Mouse (Mus musculus) embryonic facial prominence, embryonic 14.5 days (tissue): Measurements from ENCODE around the gene Pdzd4. TPM values are rescaled to one million over a fixed set of nuclear protein-coding genes. Genes with fewer than 3 reads are reported as not detected.
A peak's percentile ranks its signal among the peaks of the same experiment; 100 is the strongest.

Experiments used
- ATAC-seq: fragments of 200-750 bp; cut with Nextera tagmentation; 2 replicates; pipeline ENCODE4 v1.8.0; 2017; ENCODE audit warnings: low read depth, moderate number of reproducible peaks, moderate TSS enrichment
- DNase-seq: peaks from one replicate; pipeline ENCODE4 v3.0.0-alpha.2; 2015; ENCODE audit warnings: low spot score
- H3K27ac ChIP-seq: fragments of 300-500 bp; sonication (generic); replicated peaks from 2 replicates; pipeline ENCODE4 v1.5.1; 2014; ENCODE audit warnings: low read depth, mild to moderate bottlenecking, low read length, moderate library complexity
- H3K27me3 ChIP-seq: fragments of 300-500 bp; sonication (generic); replicated peaks from 2 replicates; pipeline ENCODE4 v1.6.1; 2014; ENCODE audit warnings: low read length; ENCODE audit not compliant: control insufficient read depth, insufficient read depth
- H3K36me3 ChIP-seq: fragments of 300-500 bp; sonication (generic); 2 replicates; pipeline ENCODE4 v1.6.1; 2014; ENCODE audit warnings: low read length, mixed read lengths; ENCODE audit not compliant: control insufficient read depth, insufficient read depth
- H3K4me1 ChIP-seq: fragments of 300-500 bp; sonication (generic); 2 replicates; pipeline ENCODE4 v1.6.1; 2014; ENCODE audit warnings: antibody characterized with exemption, low read length; ENCODE audit not compliant: control insufficient read depth, insufficient read depth
- H3K4me2 ChIP-seq: fragments of 300-500 bp; sonication (generic); 2 replicates; pipeline ENCODE4 v1.6.1; 2014; ENCODE audit warnings: low read depth, mild to moderate bottlenecking, low read length, moderate library complexity, mixed read lengths
- H3K4me3 ChIP-seq: fragments of 300-500 bp; sonication (generic); 2 replicates; pipeline ENCODE4 v1.5.1; 2014; ENCODE audit warnings: low read depth, mild to moderate bottlenecking, low read length
- H3K9ac ChIP-seq: fragments of 300-500 bp; sonication (generic); 2 replicates; pipeline ENCODE4 v1.6.1; 2014; ENCODE audit warnings: low read depth, mild to moderate bottlenecking, low read length, moderate library complexity, mixed read lengths
- H3K9me3 ChIP-seq: fragments of 300-500 bp; sonication (generic); 2 replicates; pipeline ENCODE4 v1.6.1; 2016; ENCODE audit warnings: low read length; ENCODE audit not compliant: control insufficient read depth
- whole genome bisulfite sequencing: fragments of 180-500 bp; shearing (Covaris S2); extraction: QIAGEN DNeasy Blood & Tissue Kit; methylation state at CpG from one replicate; pipeline ENCODE4 v1.1.7; 2014; 5-methylcytosine and 5-hydroxymethylcytosine counted together
- polyA plus RNA-seq: library from polyadenylated mRNA; unstranded; fragments of >200 nt; fragmentation: Nextera tagmentation; extraction: Ambion mirVana; gene quantifications from 2 replicates; pipeline ENCODE4 v1.2.1, GENCODE M21; 2014

The Pdzd4 gene
- polyA plus RNA-seq, 1 experiment from 2014 or later: 1.8 TPM

- 74% methylated on average over 10 of the region's 10 CpGs for WGBS
- H3K4me1 ChIP-seq: no peaks in the 10 kb centered on the region
- H3K36me3 ChIP-seq: peaks cover 24% of the 10 kb centered on the region
- H3K27me3 ChIP-seq: no peaks in the 10 kb centered on the region
- H3K27ac ChIP-seq: no peak overlapping the region; the same call in 1 of the 2 replicates
- no peaks in the 10 kb centered on the region for H3K9me3 ChIP-seq
- peak; percentile 64 for ATAC-seq
- no peak overlapping the region for H3K4me3 ChIP-seq
- no peak overlapping the region for H3K9ac ChIP-seq
- H3K4me2 ChIP-seq: no peak overlapping the region
- DNase-seq: peak; percentile 29
Observed at GRCm38 (mm10) chrX:73774802-73775483, 49.8 kb downstream of the Pdzd4 start.

DNA sequence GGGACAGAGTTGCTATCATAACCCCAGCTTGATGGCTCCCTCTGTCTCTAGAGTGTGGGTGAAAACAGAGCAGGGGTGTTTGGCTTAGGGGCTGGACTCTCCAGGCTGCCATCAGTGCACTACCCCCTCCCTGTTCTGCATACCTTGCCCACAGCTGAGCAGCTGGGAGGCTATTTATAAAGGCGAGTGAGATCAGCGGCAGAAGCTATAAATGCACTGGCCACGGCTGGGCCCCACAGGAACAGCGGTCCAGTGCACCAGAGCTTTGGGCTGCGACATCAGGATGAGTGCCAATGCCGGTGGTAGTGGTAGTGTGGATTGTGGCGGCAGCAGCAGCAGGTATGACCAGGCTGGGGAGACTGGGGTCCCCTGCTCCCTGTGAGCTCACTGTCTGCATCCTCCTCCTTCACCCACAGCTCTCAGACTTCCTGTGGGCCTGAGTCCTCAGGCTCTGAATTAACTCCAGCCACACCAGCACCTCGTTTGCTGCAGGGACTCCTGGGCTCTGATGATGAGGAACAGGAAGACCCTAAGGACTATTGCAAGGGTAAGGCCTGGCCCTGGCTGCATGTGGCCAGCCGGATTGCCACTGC lies 50.5 kb downstream of the Pdzd4 start, which contains the start of gene Srpk3:
Gene Srpk3, plus strand, starts transcription at position 238 of the 593 bp plus-strand sequence.
- DNase-seq (peak; percentile 13), ATAC-seq (peak; percentile 60)
- WGBS: 47% methylated on average over 6 of the region's 9 CpGs

DNA sequence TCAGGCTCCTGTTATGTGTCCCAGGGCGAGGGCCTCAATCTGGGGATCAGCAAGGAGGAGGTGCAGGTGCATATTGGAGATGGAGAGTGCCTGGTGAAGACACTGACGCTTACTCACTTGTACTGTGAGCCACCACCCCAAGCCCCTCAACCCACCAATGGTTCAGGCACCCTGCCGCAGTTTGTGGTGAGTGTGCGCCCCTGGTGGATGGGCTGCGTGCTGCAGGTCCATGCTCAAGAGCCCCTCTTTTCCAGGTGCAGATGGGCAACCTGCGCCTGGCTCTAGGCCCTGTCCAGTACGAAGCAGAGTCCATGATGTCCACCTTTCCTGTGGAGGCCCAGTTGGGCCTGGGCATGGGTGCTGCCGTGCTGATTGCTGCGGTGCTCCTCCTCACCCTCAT lies 57.5 kb downstream of the Pdzd4 start:
- H3K9ac ChIP-seq: no peak overlapping the region
- no peaks in the 10 kb centered on the region for H3K9me3 ChIP-seq
- DNase-seq (no peak), ATAC-seq (no peak)
- no peaks in the 10 kb centered on the region for H3K4me1 ChIP-seq
- no peaks in the 10 kb centered on the region for H3K36me3 ChIP-seq
- 59% methylated on average over 8 of the region's 9 CpGs for WGBS
- no peak overlapping the region for H3K4me2 ChIP-seq
- no peak overlapping the region for H3K4me3 ChIP-seq
- H3K27ac ChIP-seq: no peak overlapping the region
- no peaks in the 10 kb centered on the region for H3K27me3 ChIP-seq

More for the DNA sequence above, 50.5 kb downstream of the Pdzd4 start, which contains the start of gene Srpk3:
- Histone ChIP-seq H3K4me3 (no peak within 1 kb of the TSS), H3K4me1 (no peaks in the 10 kb centered on the region), H3K27me3 (no peaks in the 10 kb centered on the region), H3K36me3 (peaks cover 18% of the 10 kb centered on the region; the same call in 1 of the 2 replicates), H3K27ac (no peak within 1 kb of the TSS; the same call in 1 of the 2 replicates), H3K9ac (no peak within 1 kb of the TSS), H3K4me2 (no peak within 1 kb of the TSS), H3K9me3 (no peaks in the 10 kb centered on the region)

DNA sequence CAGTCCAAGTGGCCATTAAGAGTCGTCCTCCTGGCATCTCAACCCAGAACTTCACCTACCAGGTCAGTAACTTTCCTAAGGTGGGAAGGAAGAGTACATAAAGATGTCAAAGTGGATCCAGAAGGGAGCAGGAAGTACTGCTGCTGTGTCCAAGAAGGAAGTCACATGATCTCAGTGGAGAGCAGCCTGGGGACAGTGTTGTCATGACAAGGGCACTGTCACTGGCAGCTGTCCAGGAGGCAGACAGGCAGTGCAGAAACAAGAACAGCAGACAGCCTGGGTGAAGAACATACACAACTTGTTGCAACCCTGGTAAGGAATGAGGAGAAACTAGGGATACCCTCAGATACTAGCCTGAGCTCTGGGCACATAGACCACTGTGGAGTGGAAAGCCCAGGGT lies 59.5 kb downstream of the Pdzd4 start:
- Histone ChIP-seq H3K9ac (no peak overlapping the region), H3K4me3 (no peak overlapping the region), H3K9me3 (no peaks in the 10 kb centered on the region), H3K4me2 (no peak overlapping the region), H3K4me1 (no peaks in the 10 kb centered on the region), H3K27ac (no peak overlapping the region), H3K27me3 (no peaks in the 10 kb centered on the region), H3K36me3 (no peaks in the 10 kb centered on the region)
- ATAC-seq (no peak), DNase-seq (peak; percentile 23)
- 78% methylated on average over 1 of the region's 1 CpGs for WGBS

- Histone ChIP-seq H3K4me1 (no peaks in the 10 kb centered on the region), H3K4me2 (no peak overlapping the region), H3K9ac (no peak overlapping the region), H3K9me3 (no peaks in the 10 kb centered on the region), H3K27me3 (no peaks in the 10 kb centered on the region), H3K4me3 (no peak overlapping the region), H3K36me3 (no peaks in the 10 kb centered on the region), H3K27ac (no peak overlapping the region)
- no peak for DNase-seq
- no peak for ATAC-seq
- 84% methylated on average over 12 of the region's 13 CpGs for WGBS
Observed at GRCm38 (mm10) chrX:73758611-73759290, 66.0 kb downstream of the Pdzd4 start.

DNA sequence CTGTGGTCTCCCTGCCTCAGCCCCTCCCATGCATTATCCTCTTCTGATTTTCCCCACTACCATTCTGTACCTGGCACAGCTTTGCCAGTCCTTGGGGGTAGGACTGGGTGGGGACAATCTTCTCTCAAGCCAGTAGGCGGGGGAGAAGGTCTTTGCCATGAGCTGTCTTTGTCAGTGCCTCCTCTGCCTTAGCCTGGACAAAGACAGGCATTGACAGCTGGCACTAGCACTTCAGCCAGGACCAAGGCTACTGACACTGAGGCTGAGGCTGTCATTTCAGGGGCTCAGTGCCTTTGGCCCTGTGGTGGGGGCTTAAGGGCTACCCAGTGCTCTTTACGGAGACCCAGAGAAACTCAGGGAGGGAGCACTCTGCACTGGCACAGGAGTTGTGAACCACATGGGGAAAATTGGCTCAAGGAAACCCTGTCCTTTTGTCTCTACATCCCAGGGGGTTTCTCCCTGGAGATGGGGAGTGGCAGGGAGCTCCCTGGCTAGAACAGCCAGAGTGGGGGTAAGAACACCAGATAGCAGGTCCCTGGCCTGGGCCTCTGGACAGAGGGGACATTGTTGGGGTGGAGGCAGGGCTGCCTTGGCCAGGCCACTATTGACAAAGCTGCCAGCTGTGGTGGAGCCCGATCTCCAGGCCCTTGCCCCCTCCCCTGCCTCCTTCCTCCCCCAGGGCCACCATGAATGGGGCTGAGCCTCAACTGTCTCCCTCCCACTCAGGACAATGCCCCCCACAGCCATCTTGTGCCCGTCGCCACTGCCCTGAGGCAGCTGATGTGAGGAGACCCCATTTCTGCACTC lies 68.2 kb downstream of the Pdzd4 start, which contains the start of gene Plxnb3:
Gene Plxnb3, plus strand, starts transcription at position 757 of the 807 bp plus-strand sequence.
- Histone ChIP-seq H3K27me3 (no peaks in the 10 kb centered on the region), H3K4me3 (no peak within 1 kb of the TSS), H3K9me3 (no peaks in the 10 kb centered on the region), H3K4me1 (no peaks in the 10 kb centered on the region), H3K9ac (no peak within 1 kb of the TSS), H3K36me3 (no peaks in the 10 kb centered on the region), H3K27ac (no peak within 1 kb of the TSS), H3K4me2 (no peak within 1 kb of the TSS)
- 86% methylated on average over 4 of the region's 5 CpGs for WGBS
- no peak for DNase-seq
- no peak for ATAC-seq

DNA sequence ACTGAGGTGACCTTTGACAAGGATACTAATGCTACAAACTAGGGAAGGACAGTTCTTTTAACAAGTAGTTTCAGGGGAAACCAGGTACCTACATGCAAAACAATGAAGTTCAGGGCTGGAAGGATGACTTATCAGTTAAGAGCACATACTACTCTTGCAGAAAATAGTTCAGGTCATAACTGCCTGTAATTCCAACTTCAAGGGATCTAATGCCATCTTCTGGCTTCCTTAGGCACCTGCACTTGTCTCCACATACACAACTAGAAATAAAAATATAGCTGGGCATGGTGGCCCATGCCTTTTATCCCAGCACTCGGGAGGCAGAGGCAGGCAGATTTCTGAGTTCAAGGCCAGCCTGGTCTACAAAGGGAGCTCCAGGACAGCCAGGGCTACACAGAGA lies 75.8 kb downstream of the Pdzd4 start:
- no peaks in the 10 kb centered on the region for H3K36me3 ChIP-seq
- H3K27ac ChIP-seq: no peak overlapping the region
- no peaks in the 10 kb centered on the region for H3K4me1 ChIP-seq
- ATAC-seq (no peak), DNase-seq (no peak)
- WGBS: 71% methylated on average over 1 of the region's 1 CpGs
- no peak overlapping the region for H3K4me3 ChIP-seq
- no peak overlapping the region for H3K4me2 ChIP-seq
- no peak overlapping the region for H3K9ac ChIP-seq
- no peaks in the 10 kb centered on the region for H3K9me3 ChIP-seq
- H3K27me3 ChIP-seq: no peaks in the 10 kb centered on the region

DNA sequence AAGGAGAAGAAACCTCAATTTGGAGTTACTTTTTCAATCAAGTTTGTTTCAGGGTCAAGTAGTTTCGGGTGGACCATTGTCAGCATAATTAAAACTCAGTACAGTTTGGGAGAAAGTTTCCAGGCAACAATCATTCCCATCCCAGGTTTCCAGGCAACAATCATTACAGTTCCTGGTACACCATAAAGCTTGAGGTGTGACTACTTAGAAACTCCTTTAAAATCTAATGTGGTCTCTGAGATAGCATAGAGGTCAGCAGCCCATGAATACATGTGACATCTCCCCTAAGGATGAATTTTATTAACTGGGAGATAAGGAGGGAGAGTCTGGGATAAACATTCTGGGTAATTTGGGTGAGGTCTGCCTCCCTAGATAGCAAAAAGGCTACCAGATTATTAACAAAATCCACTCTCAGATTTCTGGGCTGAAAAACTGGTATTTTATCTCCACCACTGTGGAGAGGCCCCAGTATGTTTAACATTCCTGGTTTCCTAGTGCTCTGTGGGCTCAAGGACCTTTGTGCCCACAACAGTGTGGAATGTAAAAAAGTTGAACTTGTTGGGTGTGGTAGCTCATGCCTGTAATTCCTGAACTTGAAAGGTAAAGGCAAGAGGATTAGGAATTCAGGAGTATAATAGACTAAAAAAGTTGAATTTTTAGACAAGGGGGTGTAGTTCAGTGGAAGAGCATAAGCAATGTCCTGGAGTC lies 79.8 kb downstream of the Pdzd4 start:
- Histone ChIP-seq H3K4me3 (no peak overlapping the region), H3K4me1 (no peaks in the 10 kb centered on the region), H3K27me3 (no peaks in the 10 kb centered on the region), H3K9me3 (no peaks in the 10 kb centered on the region), H3K4me2 (no peak overlapping the region), H3K27ac (no peak overlapping the region), H3K36me3 (no peaks in the 10 kb centered on the region), H3K9ac (no peak overlapping the region)
- no peak for ATAC-seq
- DNase-seq: no peak
- 67% methylated on average over 1 of the region's 1 CpGs for WGBS
